Mouse (Mus musculus) limb, embryonic 13.5 days (tissue): ENCODE results near the gene Ttc3. TPM values are rescaled to one million over a fixed set of nuclear protein-coding genes. Genes with fewer than 3 reads are reported as not detected.

Source experiments
- ATAC-seq: fragments of 200-750 bp; cut with Nextera tagmentation; 2 replicates; pipeline ENCODE4 v1.8.0; 2017; ENCODE audit warnings: low read depth, moderate number of reproducible peaks, moderate TSS enrichment; ENCODE audit not compliant: low FRiP score
- H3K27ac ChIP-seq: fragments of 300-500 bp; sonication (generic); 2 replicates; pipeline ENCODE4 v1.5.1; 2015; ENCODE audit warnings: inconsistent platforms, mild to moderate bottlenecking, moderate library complexity
- H3K27me3 ChIP-seq: fragments of 300-500 bp; sonication (generic); 2 replicates; pipeline ENCODE4 v1.6.1; 2015; ENCODE audit warnings: mild to moderate bottlenecking, inconsistent platforms
- H3K36me3 ChIP-seq: fragments of 300-500 bp; sonication (generic); 2 replicates; pipeline ENCODE4 v1.6.1; 2015; ENCODE audit warnings: inconsistent platforms, mild to moderate bottlenecking, moderate library complexity
- H3K4me1 ChIP-seq: fragments of 300-500 bp; sonication (generic); 2 replicates; pipeline ENCODE4 v1.6.1; 2015; ENCODE audit warnings: inconsistent platforms
- H3K4me2 ChIP-seq: fragments of 300-500 bp; sonication (generic); replicated peaks from 2 replicates; pipeline ENCODE4 v1.6.1; 2015; ENCODE audit warnings: inconsistent platforms, mild to moderate bottlenecking, moderate library complexity
- H3K4me3 ChIP-seq: fragments of 300-500 bp; sonication (generic); 2 replicates; pipeline ENCODE4 v1.5.1; 2015; ENCODE audit warnings: moderate library complexity, mild to moderate bottlenecking, inconsistent platforms
- H3K9ac ChIP-seq: fragments of 300-500 bp; sonication (generic); 2 replicates; pipeline ENCODE4 v1.6.1; 2015; ENCODE audit warnings: mild to moderate bottlenecking, inconsistent platforms
- H3K9me3 ChIP-seq: fragments of 300-500 bp; sonication (generic); 2 replicates; pipeline ENCODE4 v1.6.1; 2016; ENCODE audit warnings: inconsistent platforms
- WGBS: fragments of 180-500 bp; shearing (Covaris S2); methylation state at CpG from one replicate; pipeline ENCODE4 v1.1.7; 2015; 5-methylcytosine and 5-hydroxymethylcytosine counted together
- polyA plus RNA-seq: library from polyadenylated mRNA; unstranded; fragments of >200 nt; fragmentation: Nextera tagmentation; extraction: Ambion mirVana; gene quantifications from 2 replicates; pipeline ENCODE4 v1.2.1, GENCODE M21; 2015

Ttc3 gene
- polyA plus RNA-seq, 1 experiment from 2014 or later, result 332 TPM

- 90% methylated on average over 4 of the region's 4 CpGs for WGBS
- no peak overlapping the region for H3K4me2 ChIP-seq
- H3K27ac ChIP-seq, result no peak overlapping the region
- 0 out of 2 replicates have a peak, but pooled peaks cover 4% of the 10 kb centered on the region for H3K4me1 ChIP-seq
- H3K27me3 ChIP-seq, result no peaks in the 10 kb centered on the region
- H3K36me3 ChIP-seq, result peaks cover 5% of the 10 kb centered on the region
- ATAC-seq, result no peak
- no peaks in the 10 kb centered on the region for H3K9me3 ChIP-seq
- no peak overlapping the region for H3K9ac ChIP-seq
- H3K4me3 ChIP-seq, result no peak overlapping the region
Measured at GRCm38 (mm10) chr16:94363814-94364213, 6.6 kb upstream of the Ttc3 start.

DNA sequence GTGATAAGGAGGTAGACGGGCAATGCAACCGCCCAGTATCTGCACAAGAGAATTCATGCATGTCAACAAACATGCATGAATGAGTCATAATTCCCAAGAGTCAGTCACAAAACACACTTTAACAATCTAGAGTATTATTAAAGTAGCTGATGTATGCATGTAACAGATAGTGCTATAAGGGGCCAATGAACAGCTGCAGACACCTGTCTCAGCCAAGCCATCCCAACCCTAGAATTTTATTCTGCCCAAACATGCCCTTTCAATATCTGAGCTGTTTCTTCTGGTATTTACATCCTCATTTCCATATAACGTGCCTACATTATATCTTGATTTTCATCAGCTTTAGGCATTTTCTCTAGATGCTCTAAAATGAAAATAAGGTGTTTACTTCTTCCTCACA lies 5.0 kb upstream of the Ttc3 start:
- no peak for ATAC-seq

DNA sequence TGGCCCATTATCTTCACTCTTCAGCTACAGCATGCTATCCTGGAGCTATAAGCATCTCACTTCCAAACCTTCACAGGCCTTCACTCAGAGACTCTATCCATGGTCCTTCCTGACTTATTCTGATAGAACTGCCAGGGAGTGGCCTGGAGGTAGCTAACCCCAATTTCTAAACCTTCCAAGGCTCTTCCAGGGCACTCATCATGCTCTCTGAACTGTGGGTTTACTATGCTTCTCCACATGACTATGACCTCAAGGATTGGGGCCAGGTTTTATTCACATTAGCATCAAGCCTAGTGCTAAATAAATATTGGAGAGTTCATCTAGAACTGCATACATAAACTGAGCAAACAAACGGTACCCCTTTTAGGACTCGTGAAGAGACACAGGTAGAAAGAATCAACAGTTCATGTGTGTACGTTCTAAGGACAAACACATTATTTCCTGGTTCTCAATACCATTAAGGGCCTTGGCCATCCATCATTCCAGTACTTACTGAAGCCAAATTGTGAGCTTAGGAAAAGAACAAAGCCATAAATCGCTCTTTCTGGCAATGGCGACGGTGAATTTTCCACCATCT lies 734 bp upstream of the Ttc3 start:
- Histone ChIP-seq H3K9ac (peak overlapping the region; percentile 93), H3K9me3 (no peaks in the 10 kb centered on the region), H3K4me3 (peak overlapping the region; percentile 88), H3K4me2 (peak overlapping the region; percentile 76), H3K27me3 (no peaks in the 10 kb centered on the region), H3K27ac (peak overlapping the region; percentile 98), H3K36me3 (peaks cover 4% of the 10 kb centered on the region), H3K4me1 (peaks cover 25% of the 10 kb centered on the region)
- WGBS, result 9% methylated on average over 6 of the region's 6 CpGs
- ATAC-seq, result no peak

More for the DNA sequence above, 5.0 kb upstream of the Ttc3 start:
- no peak overlapping the region for H3K4me3 ChIP-seq
- peaks cover 12% of the 10 kb centered on the region for H3K4me1 ChIP-seq
- 92% methylated on average over 3 of the region's 3 CpGs for WGBS
- H3K4me2 ChIP-seq, result no peak overlapping the region
- no peak overlapping the region for H3K27ac ChIP-seq
- peaks cover 5% of the 10 kb centered on the region for H3K36me3 ChIP-seq
- no peaks in the 10 kb centered on the region for H3K9me3 ChIP-seq
- no peaks in the 10 kb centered on the region for H3K27me3 ChIP-seq
- H3K9ac ChIP-seq, result no peak overlapping the region

DNA sequence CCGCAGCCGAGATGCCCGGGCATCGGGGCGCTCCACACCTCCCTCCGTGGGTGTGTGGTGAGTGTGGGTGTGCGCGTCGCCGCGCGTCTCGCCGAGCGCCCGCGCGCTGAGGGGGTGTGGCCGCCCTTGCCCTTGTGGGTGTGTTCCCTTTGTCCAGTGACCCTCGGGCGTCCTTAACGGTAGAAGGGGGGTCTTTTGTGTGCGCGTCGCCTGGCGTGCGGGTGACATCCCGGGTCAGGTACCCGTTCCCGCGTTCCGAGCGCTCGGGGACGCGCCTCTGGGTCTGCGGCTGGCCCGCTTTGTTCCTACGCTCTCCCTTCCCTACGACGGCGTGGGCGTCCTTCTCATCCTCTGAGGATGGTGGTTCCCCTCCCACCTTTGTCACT lies 490 bp downstream of the Ttc3 start:
- H3K4me2 ChIP-seq, result peak overlapping the region; percentile 76
- no peaks in the 10 kb centered on the region for H3K36me3 ChIP-seq
- H3K27me3 ChIP-seq, result no peaks in the 10 kb centered on the region
- peaks cover 29% of the 10 kb centered on the region for H3K4me1 ChIP-seq
- peak overlapping the region; percentile 88 for H3K4me3 ChIP-seq
- H3K27ac ChIP-seq, result peak overlapping the region; percentile 98
- ATAC-seq, result peak; percentile 70
- H3K9ac ChIP-seq, result peak overlapping the region; percentile 93
- H3K9me3 ChIP-seq, result no peaks in the 10 kb centered on the region
- WGBS, result under 1% methylated on average over 42 of the region's 43 CpGs

DNA sequence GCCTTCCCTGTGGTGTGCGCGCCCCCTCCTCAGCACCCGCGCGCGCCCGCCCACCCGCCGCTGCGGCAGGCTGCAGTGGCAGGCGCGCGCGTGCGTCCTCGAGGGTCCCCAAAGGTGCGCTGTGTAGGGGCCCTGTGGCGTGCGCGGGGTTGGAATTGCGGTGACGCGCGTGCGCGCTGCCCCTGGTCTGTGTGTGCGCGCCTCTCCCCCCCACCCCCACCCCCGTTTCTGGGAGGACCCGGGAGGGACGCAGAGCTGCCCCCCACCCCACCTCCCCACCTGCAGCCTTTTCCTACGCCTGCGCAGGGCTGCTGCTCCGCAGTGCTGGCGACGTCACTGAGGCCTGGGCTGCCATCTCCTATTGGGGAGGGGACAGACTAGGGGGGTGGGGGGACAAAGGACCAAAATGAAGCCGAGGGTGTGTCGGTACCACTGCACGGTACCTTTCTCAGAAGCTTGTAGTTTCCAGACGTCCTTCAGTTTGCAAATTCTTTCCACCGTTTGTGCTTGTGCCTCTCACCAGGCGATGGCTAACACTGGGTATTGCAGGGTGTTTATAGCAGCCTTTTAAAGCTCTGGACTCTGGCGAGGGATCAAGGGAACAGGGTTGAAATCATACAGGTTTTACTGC lies 998 bp downstream of the Ttc3 start, which contains the start of gene Pigp:
Pigp (minus strand) TSS at position 542 of the 631 bp plus-strand sequence.
- peak within 1 kb of the TSS; percentile 93 for H3K9ac ChIP-seq
- no peaks in the 10 kb centered on the region for H3K27me3 ChIP-seq
- peak within 1 kb of the TSS; percentile 88 for H3K4me3 ChIP-seq
- H3K9me3 ChIP-seq, result no peaks in the 10 kb centered on the region
- ATAC-seq, result peak; percentile 87
- peak within 1 kb of the TSS; percentile 98 for H3K27ac ChIP-seq
- H3K4me2 ChIP-seq, result peak within 1 kb of the TSS; percentile 76
- H3K36me3 ChIP-seq, result no peaks in the 10 kb centered on the region
- H3K4me1 ChIP-seq, result peaks cover 29% of the 10 kb centered on the region
- WGBS, result under 1% methylated on average over 38 of the region's 43 CpGs

DNA sequence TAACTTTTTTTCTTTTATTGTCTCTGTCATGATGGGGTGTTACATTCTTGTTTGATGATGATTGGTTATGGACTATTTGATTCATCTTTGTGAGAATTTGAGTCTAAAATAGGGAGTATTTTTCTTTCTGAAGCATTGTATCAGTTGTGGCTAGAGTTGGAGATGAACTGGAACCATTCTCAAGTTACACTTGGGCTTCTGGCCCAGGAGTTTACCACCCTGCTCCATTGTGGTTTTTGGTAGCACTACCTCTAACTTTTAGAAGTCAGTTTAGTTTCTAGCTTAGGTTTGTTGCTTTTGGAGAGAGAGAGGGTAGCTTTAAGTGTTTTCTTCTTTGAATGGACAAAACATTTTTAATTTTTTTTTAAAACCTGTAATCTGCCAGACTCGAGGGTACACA lies 9.0 kb downstream of the Ttc3 start:
- H3K36me3 ChIP-seq, result no peaks in the 10 kb centered on the region
- no peak overlapping the region for H3K4me2 ChIP-seq
- no peak overlapping the region for H3K9ac ChIP-seq
- ATAC-seq, result no peak
- H3K27ac ChIP-seq, result no peak overlapping the region
- 76% methylated on average over 1 of the region's 1 CpGs for WGBS
- H3K4me3 ChIP-seq, result no peak overlapping the region
- H3K9me3 ChIP-seq, result no peaks in the 10 kb centered on the region
- peaks cover 22% of the 10 kb centered on the region for H3K4me1 ChIP-seq
- no peaks in the 10 kb centered on the region for H3K27me3 ChIP-seq

DNA sequence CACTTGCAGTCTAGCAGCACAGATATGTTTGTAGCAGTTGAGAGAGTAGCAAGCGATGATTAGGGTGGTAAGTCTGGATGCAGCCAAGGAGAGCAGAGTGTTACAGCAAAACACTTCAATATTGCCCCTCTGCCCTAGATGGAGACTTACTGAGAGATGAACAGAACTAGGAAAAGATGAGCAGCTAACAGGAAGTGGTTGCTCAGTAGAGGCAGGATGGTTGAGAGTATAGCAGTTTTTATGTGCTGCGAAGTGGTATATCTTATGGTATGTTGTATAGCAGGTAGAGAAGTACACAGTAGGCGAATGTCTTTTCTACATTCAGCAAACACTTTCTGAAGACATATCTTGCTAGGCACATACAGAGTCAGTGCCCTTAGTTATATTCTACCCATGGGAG lies 12.9 kb downstream of the Ttc3 start:
- no peak overlapping the region for H3K4me3 ChIP-seq
- H3K9ac ChIP-seq, result no peak overlapping the region
- H3K27ac ChIP-seq, result no peak overlapping the region
- H3K4me2 ChIP-seq, result no peak overlapping the region
- peaks cover 6% of the 10 kb centered on the region; the same call in 1 of the 2 replicates for H3K36me3 ChIP-seq
- 93% methylated on average over 3 of the region's 3 CpGs for WGBS
- H3K4me1 ChIP-seq, result peaks cover 12% of the 10 kb centered on the region
- no peaks in the 10 kb centered on the region for H3K9me3 ChIP-seq
- no peak for ATAC-seq
- H3K27me3 ChIP-seq, result no peaks in the 10 kb centered on the region

DNA sequence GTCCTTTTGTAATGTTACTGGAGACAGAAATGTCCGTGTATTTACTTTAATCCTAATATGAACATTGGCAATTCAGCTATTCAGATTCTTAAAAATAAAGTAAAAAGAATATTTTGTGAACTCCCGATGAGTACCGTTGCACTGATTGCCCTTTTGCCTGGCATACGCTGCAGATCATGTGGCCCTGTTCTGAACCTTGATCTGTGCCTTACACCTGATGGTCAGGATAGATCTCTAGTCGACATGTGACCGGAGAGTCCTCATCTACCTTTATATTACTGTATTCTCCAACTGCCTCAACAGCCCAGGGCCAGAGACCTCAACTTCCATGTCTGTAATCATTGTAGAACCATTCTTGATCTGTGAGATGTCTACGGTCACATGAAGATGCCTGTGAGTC lies 17.3 kb downstream of the Ttc3 start:
- H3K9me3 ChIP-seq, result no peaks in the 10 kb centered on the region
- 94% methylated on average over 7 of the region's 7 CpGs for WGBS
- ATAC-seq, result no peak
- no peak overlapping the region for H3K4me2 ChIP-seq
- no peaks in the 10 kb centered on the region for H3K4me1 ChIP-seq
- H3K9ac ChIP-seq, result no peak overlapping the region
- no peak overlapping the region for H3K27ac ChIP-seq
- H3K27me3 ChIP-seq, result no peaks in the 10 kb centered on the region
- no peak overlapping the region for H3K4me3 ChIP-seq
- H3K36me3 ChIP-seq, result peaks cover 6% of the 10 kb centered on the region; the same call in 1 of the 2 replicates

GRCm38 (mm10) chr16:94392299-94392698 lies 21.9 kb downstream of the Ttc3 start:
- Histone ChIP-seq H3K4me3 (no peak overlapping the region), H3K9ac (no peak overlapping the region), H3K27me3 (no peaks in the 10 kb centered on the region), H3K4me1 (no peaks in the 10 kb centered on the region), H3K4me2 (no peak overlapping the region), H3K27ac (no peak overlapping the region), H3K9me3 (no peaks in the 10 kb centered on the region), H3K36me3 (peaks cover 22% of the 10 kb centered on the region)
- no peak for ATAC-seq
- WGBS, result 86% methylated on average over 4 of the region's 4 CpGs

DNA sequence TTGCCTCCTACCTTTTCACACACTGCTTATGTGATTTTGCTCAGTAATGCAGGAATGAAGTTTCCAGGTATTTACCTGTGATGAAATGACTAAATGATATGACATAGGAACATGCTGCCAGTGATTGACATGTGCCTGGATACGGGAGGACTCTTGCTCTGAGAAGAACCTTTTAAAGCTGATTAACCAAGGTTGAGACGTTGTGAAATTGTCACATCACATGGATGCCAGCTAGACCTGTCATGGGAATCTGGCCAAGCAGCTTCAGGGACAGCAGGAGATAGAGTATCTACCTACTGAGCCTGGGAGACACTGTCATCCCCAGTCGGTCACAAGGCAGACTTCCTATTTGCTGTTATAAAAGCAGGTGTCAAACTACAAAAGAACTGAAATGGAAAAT lies 24.6 kb downstream of the Ttc3 start:
- H3K4me2 ChIP-seq, result no peak overlapping the region
- no peak overlapping the region for H3K27ac ChIP-seq
- peaks cover 7% of the 10 kb centered on the region for H3K4me1 ChIP-seq
- no peak for ATAC-seq
- 79% methylated on average over 3 of the region's 3 CpGs for WGBS
- H3K27me3 ChIP-seq, result no peaks in the 10 kb centered on the region
- no peak overlapping the region for H3K9ac ChIP-seq
- H3K36me3 ChIP-seq, result peaks cover 25% of the 10 kb centered on the region
- no peaks in the 10 kb centered on the region for H3K9me3 ChIP-seq
- no peak overlapping the region for H3K4me3 ChIP-seq

- no peak overlapping the region for H3K4me2 ChIP-seq
- no peaks in the 10 kb centered on the region for H3K27me3 ChIP-seq
- H3K9me3 ChIP-seq, result no peaks in the 10 kb centered on the region
- no peak overlapping the region for H3K27ac ChIP-seq
- WGBS, result 81% methylated on average over 7 of the region's 7 CpGs
- H3K36me3 ChIP-seq, result peaks cover 25% of the 10 kb centered on the region
- H3K4me1 ChIP-seq, result peaks cover 13% of the 10 kb centered on the region
- no peak overlapping the region for H3K4me3 ChIP-seq
- no peak for ATAC-seq
- H3K9ac ChIP-seq, result no peak overlapping the region
Measured at GRCm38 (mm10) chr16:94396641-94397040, 26.2 kb downstream of the Ttc3 start.

- Histone ChIP-seq H3K9me3 (no peaks in the 10 kb centered on the region), H3K9ac (no peak overlapping the region), H3K27ac (no peak overlapping the region), H3K4me1 (peaks cover 13% of the 10 kb centered on the region), H3K36me3 (peaks cover 32% of the 10 kb centered on the region), H3K4me3 (no peak overlapping the region), H3K27me3 (no peaks in the 10 kb centered on the region), H3K4me2 (no peak overlapping the region)
- 76% methylated on average over 2 of the region's 2 CpGs for WGBS
- no peak for ATAC-seq
Measured at GRCm38 (mm10) chr16:94399141-94399540, 28.7 kb downstream of the Ttc3 start.

- Histone ChIP-seq H3K27me3 (no peaks in the 10 kb centered on the region), H3K4me3 (no peak overlapping the region), H3K4me1 (peaks cover 13% of the 10 kb centered on the region), H3K9ac (no peak overlapping the region), H3K4me2 (no peak overlapping the region), H3K27ac (no peak overlapping the region), H3K36me3 (peaks cover 30% of the 10 kb centered on the region), H3K9me3 (no peaks in the 10 kb centered on the region)
- ATAC-seq, result no peak
- 24% methylated on average over 2 of the region's 2 CpGs for WGBS
Measured at GRCm38 (mm10) chr16:94401636-94402035, 31.2 kb downstream of the Ttc3 start.
